Mouse (Mus musculus): ENCODE measurements around the gene Emc1. TPM values are rescaled to one million over a fixed set of nuclear protein-coding genes. Genes with fewer than 3 reads are reported as not detected.

Gene Emc1
- polyA plus RNA-seq, 1 experiment from 2014 or later: 45.6 TPM

- Histone ChIP-seq H3K4me2 (ENCODE audit: low read length) (no peak overlapping the region), H3K9me3 (ENCODE audit: control insufficient read depth, low read length) (no peaks in the 10 kb centered on the region), H3K27me3 (replicated peaks; ENCODE audit: control insufficient read depth, insufficient read depth, low read length) (no peaks in the 10 kb centered on the region), H3K27ac (ENCODE audit: low read length) (no peak overlapping the region), H3K4me3 (replicated peaks; ENCODE audit: low read length) (no peak overlapping the region), H3K36me3 (ENCODE audit: control insufficient read depth, insufficient read depth) (peaks cover 10% of the 10 kb centered on the region), H3K4me1 (replicated peaks; ENCODE audit: control insufficient read depth, insufficient read depth, low read length) (no peaks in the 10 kb centered on the region), H3K9ac (replicated peaks; ENCODE audit: low read depth, low read length) (no peak overlapping the region)
- 41% methylated on average over 5 of the region's 5 CpGs for WGBS
- ATAC-seq: no peak
Observed at GRCm38 (mm10) chr4:139343718-139344117, 8.7 kb upstream of the Emc1 start.

GRCm38 (mm10) chr4:139345416-139346019, 6.9 kb upstream of the Emc1 start:
- Histone ChIP-seq H3K36me3 (ENCODE audit: control insufficient read depth, insufficient read depth) (peaks cover 10% of the 10 kb centered on the region), H3K4me3 (replicated peaks; ENCODE audit: low read length) (no peak overlapping the region), H3K4me2 (ENCODE audit: low read length) (no peak overlapping the region), H3K9ac (replicated peaks; ENCODE audit: low read depth, low read length) (no peak overlapping the region), H3K27me3 (replicated peaks; ENCODE audit: control insufficient read depth, insufficient read depth, low read length) (no peaks in the 10 kb centered on the region), H3K9me3 (ENCODE audit: control insufficient read depth, low read length) (no peaks in the 10 kb centered on the region), H3K27ac (ENCODE audit: low read length) (no peak overlapping the region), H3K4me1 (replicated peaks; ENCODE audit: control insufficient read depth, insufficient read depth, low read length) (peaks cover under 1% of the 10 kb centered on the region)
- WGBS: 68% methylated on average over 23 of the region's 23 CpGs
- ATAC-seq: no peak

GRCm38 (mm10) chr4:139352832-139353231, 445 bp downstream of the Emc1 start:
- ATAC-seq: no peak; the same call in 1 of the 2 replicates
- peaks cover 17% of the 10 kb centered on the region for H3K36me3 ChIP-seq (ENCODE audit: control insufficient read depth, insufficient read depth)
- no peaks in the 10 kb centered on the region for H3K9me3 ChIP-seq (ENCODE audit: control insufficient read depth, low read length)
- peak overlapping the region; percentile 99 for H3K4me2 ChIP-seq (ENCODE audit: low read length)
- H3K27ac ChIP-seq (ENCODE audit: low read length): peak overlapping the region; percentile 96
- H3K27me3 ChIP-seq (replicated peaks; ENCODE audit: control insufficient read depth, insufficient read depth, low read length): no peaks in the 10 kb centered on the region
- peak overlapping the region; percentile 91 for H3K4me3 ChIP-seq (replicated peaks; ENCODE audit: low read length)
- H3K4me1 ChIP-seq (replicated peaks; ENCODE audit: control insufficient read depth, insufficient read depth, low read length): peaks cover 17% of the 10 kb centered on the region
- H3K9ac ChIP-seq (replicated peaks; ENCODE audit: low read depth, low read length): peak overlapping the region; percentile 90
- under 1% methylated on average over 7 of the region's 7 CpGs for WGBS

GRCm38 (mm10) chr4:139357211-139357610, 4.8 kb downstream of the Emc1 start:
- peaks cover 27% of the 10 kb centered on the region; the same call in 1 of the 2 replicates for H3K36me3 ChIP-seq (ENCODE audit: control insufficient read depth, insufficient read depth)
- peaks cover 4% of the 10 kb centered on the region for H3K4me1 ChIP-seq (replicated peaks; ENCODE audit: control insufficient read depth, insufficient read depth, low read length)
- no peak overlapping the region for H3K4me3 ChIP-seq (replicated peaks; ENCODE audit: low read length)
- H3K4me2 ChIP-seq (ENCODE audit: low read length): no peak overlapping the region
- no peak overlapping the region for H3K9ac ChIP-seq (replicated peaks; ENCODE audit: low read depth, low read length)
- no peaks in the 10 kb centered on the region for H3K27me3 ChIP-seq (replicated peaks; ENCODE audit: control insufficient read depth, insufficient read depth, low read length)
- H3K9me3 ChIP-seq (ENCODE audit: control insufficient read depth, low read length): no peaks in the 10 kb centered on the region
- no peak overlapping the region for H3K27ac ChIP-seq (ENCODE audit: low read length)
- ATAC-seq: no peak
- WGBS: 92% methylated on average over 3 of the region's 3 CpGs

GRCm38 (mm10) chr4:139360761-139361548, 8.6 kb downstream of the Emc1 start:
- WGBS: 92% methylated on average over 11 of the region's 11 CpGs
- H3K4me1 ChIP-seq (replicated peaks; ENCODE audit: control insufficient read depth, insufficient read depth, low read length): no peaks in the 10 kb centered on the region

GRCm38 (mm10) chr4:139367336-139367735, 14.9 kb downstream of the Emc1 start:
- H3K27me3 ChIP-seq (replicated peaks; ENCODE audit: control insufficient read depth, insufficient read depth, low read length): no peaks in the 10 kb centered on the region
- H3K36me3 ChIP-seq (ENCODE audit: control insufficient read depth, insufficient read depth): peaks cover 46% of the 10 kb centered on the region
- no peak overlapping the region for H3K4me3 ChIP-seq (replicated peaks; ENCODE audit: low read length)
- no peak overlapping the region for H3K27ac ChIP-seq (ENCODE audit: low read length)
- no peak overlapping the region for H3K4me2 ChIP-seq (ENCODE audit: low read length)
- 96% methylated on average over 3 of the region's 3 CpGs for WGBS
- no peaks in the 10 kb centered on the region for H3K9me3 ChIP-seq (ENCODE audit: control insufficient read depth, low read length)
- H3K9ac ChIP-seq (replicated peaks; ENCODE audit: low read depth, low read length): no peak overlapping the region
- no peaks in the 10 kb centered on the region for H3K4me1 ChIP-seq (replicated peaks; ENCODE audit: control insufficient read depth, insufficient read depth, low read length)
- no peak for ATAC-seq

More at GRCm38 (mm10) chr4:139360761-139361548, 8.6 kb downstream of the Emc1 start:
- H3K36me3 ChIP-seq (ENCODE audit: control insufficient read depth, insufficient read depth): peaks cover 39% of the 10 kb centered on the region
- H3K9me3 ChIP-seq (ENCODE audit: control insufficient read depth, low read length): no peaks in the 10 kb centered on the region
- H3K9ac ChIP-seq (replicated peaks; ENCODE audit: low read depth, low read length): no peak overlapping the region
- no peak overlapping the region for H3K4me3 ChIP-seq (replicated peaks; ENCODE audit: low read length)
- ATAC-seq: no peak
- no peak overlapping the region for H3K27ac ChIP-seq (ENCODE audit: low read length)
- no peaks in the 10 kb centered on the region for H3K27me3 ChIP-seq (replicated peaks; ENCODE audit: control insufficient read depth, insufficient read depth, low read length)
- no peak overlapping the region for H3K4me2 ChIP-seq (ENCODE audit: low read length)

GRCm38 (mm10) chr4:139368038-139368437, 15.7 kb downstream of the Emc1 start:
- no peak overlapping the region for H3K27ac ChIP-seq (ENCODE audit: low read length)
- ATAC-seq: no peak

GRCm38 (mm10) chr4:139373130-139373529, 20.7 kb downstream of the Emc1 start:
- no peaks in the 10 kb centered on the region for H3K9me3 ChIP-seq (ENCODE audit: control insufficient read depth, low read length)
- no peak overlapping the region for H3K9ac ChIP-seq (replicated peaks; ENCODE audit: low read depth, low read length)
- ATAC-seq: no peak
- H3K4me2 ChIP-seq (ENCODE audit: low read length): no peak overlapping the region
- 92% methylated on average over 4 of the region's 4 CpGs for WGBS
- no peaks in the 10 kb centered on the region for H3K4me1 ChIP-seq (replicated peaks; ENCODE audit: control insufficient read depth, insufficient read depth, low read length)
- H3K36me3 ChIP-seq (ENCODE audit: control insufficient read depth, insufficient read depth): peaks cover 30% of the 10 kb centered on the region
- no peak overlapping the region for H3K4me3 ChIP-seq (replicated peaks; ENCODE audit: low read length)
- no peaks in the 10 kb centered on the region for H3K27me3 ChIP-seq (replicated peaks; ENCODE audit: control insufficient read depth, insufficient read depth, low read length)
- no peak overlapping the region for H3K27ac ChIP-seq (ENCODE audit: low read length)

More at GRCm38 (mm10) chr4:139368038-139368437, 15.7 kb downstream of the Emc1 start:
- Histone ChIP-seq H3K4me1 (replicated peaks; ENCODE audit: control insufficient read depth, insufficient read depth, low read length) (no peaks in the 10 kb centered on the region), H3K9me3 (ENCODE audit: control insufficient read depth, low read length) (no peaks in the 10 kb centered on the region), H3K9ac (replicated peaks; ENCODE audit: low read depth, low read length) (no peak overlapping the region), H3K4me3 (replicated peaks; ENCODE audit: low read length) (no peak overlapping the region), H3K4me2 (ENCODE audit: low read length) (no peak overlapping the region), H3K36me3 (ENCODE audit: control insufficient read depth, insufficient read depth) (peaks cover 42% of the 10 kb centered on the region), H3K27me3 (replicated peaks; ENCODE audit: control insufficient read depth, insufficient read depth, low read length) (no peaks in the 10 kb centered on the region)
- 96% methylated on average over 5 of the region's 5 CpGs for WGBS

GRCm38 (mm10) chr4:139373531-139373930, 21.1 kb downstream of the Emc1 start:
- WGBS: 93% methylated on average over 10 of the region's 10 CpGs
- Histone ChIP-seq H3K9me3 (ENCODE audit: control insufficient read depth, low read length) (no peaks in the 10 kb centered on the region), H3K27ac (ENCODE audit: low read length) (no peak overlapping the region), H3K4me3 (replicated peaks; ENCODE audit: low read length) (no peak overlapping the region), H3K9ac (replicated peaks; ENCODE audit: low read depth, low read length) (no peak overlapping the region), H3K4me1 (replicated peaks; ENCODE audit: control insufficient read depth, insufficient read depth, low read length) (no peaks in the 10 kb centered on the region), H3K36me3 (ENCODE audit: control insufficient read depth, insufficient read depth) (peaks cover 28% of the 10 kb centered on the region), H3K4me2 (ENCODE audit: low read length) (no peak overlapping the region), H3K27me3 (replicated peaks; ENCODE audit: control insufficient read depth, insufficient read depth, low read length) (no peaks in the 10 kb centered on the region)
- no peak for ATAC-seq
